In the genomic region with DNA sequence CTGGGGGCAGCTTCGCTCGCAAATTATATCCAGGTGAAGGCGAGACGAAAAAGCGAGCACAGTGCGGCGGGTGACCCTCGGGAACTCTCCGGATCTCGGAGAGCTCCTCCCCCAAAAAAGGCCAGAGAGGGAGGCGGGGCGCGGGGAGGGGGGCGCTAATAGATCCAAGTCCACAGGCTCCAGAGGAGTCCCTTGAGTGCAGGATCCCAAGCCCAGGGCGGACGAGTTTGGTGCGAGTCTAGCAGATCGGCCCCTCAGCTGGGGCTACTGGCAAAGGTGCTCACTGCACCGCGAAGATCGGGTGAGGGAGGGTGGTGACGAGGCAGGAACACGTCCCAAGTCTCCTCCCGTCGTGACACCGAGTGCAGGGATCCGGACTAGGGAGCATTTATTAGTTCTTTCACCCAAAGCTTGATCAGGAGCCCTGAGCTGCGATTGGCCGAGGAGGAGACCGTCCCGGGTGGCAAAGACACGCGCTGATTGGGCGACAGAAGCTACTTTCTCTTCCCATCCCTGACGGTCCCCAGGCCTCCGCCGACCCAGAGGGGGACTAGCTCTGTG, we compare ENCODE assay signal across 9 mouse cellular contexts. TPM values are rescaled to one million over a fixed set of nuclear protein-coding genes. Genes with fewer than 3 reads are reported as not detected.
DNase-seq lines count a peak whose midpoint lies in the region; ATAC-seq and TF ChIP-seq lines count a peak whose summit lies in the region.
"Had no signal": no experiment of that assay in that cellular context is flagged by ENCODE, and none has a peak within 500 bp of the region (broad histone marks: within the 10 kb centered on the region; RNA-seq: fewer than 3 reads in every experiment).

A gene (minus strand): TSS at position 384 of the 561 bp plus-strand sequence.

- peak; percentile 15 to 21 for DNase-seq in adrenal gland, postnatal 36 days
- no peak for DNase-seq in adrenal gland, postnatal 14 days
- peak; percentile 73 for DNase-seq in forebrain, embryonic 11.5 days (ENCODE audit: low spot score)
- no peak for DNase-seq in layer of hippocampus, postnatal 25 days (ENCODE audit: extremely low spot score in 1 of 2, low spot score in 1 of 2)
- no peak for DNase-seq in gastrocnemius, postnatal 25 days

- TF ChIP-seq CTCF in E14TG2a.4 (conservative IDR thresholded peaks at IDR 0.05; ENCODE audit: low read length), result no peak
- no peak for TF ChIP-seq CTCF in intestine, postnatal 0 days (IDR thresholded peaks at IDR 0.05; ENCODE audit: low read depth)

- no peak within 1 kb of the TSS for H3K27ac ChIP-seq in forebrain, embryonic 11.5 days (ENCODE audit: low read depth, low read length)
- H3K27ac ChIP-seq in intestine, postnatal 0 days (ENCODE audit: low read depth, low read length), result no peak within 1 kb of the TSS
- H3K27ac ChIP-seq in neural tube, embryonic 14.5 days (ENCODE audit: low read depth, low read length), result peak within 1 kb of the TSS; percentile 41; the same call in 1 of the 2 replicates

- H3K9me3 ChIP-seq in E14TG2a.4 (ENCODE audit: low read length), result peaks cover 5% of the 10 kb centered on the region; the same call in 1 of the 2 replicates
- H3K9me3 ChIP-seq in forebrain, embryonic 11.5 days (ENCODE audit: control insufficient read depth, low read length), result no peaks in the 10 kb centered on the region
- no peaks in the 10 kb centered on the region for H3K9me3 ChIP-seq in intestine, postnatal 0 days (ENCODE audit: control insufficient read depth)
- no peaks in the 10 kb centered on the region for H3K9me3 ChIP-seq in neural tube, embryonic 14.5 days (ENCODE audit: control insufficient read depth, low read length)

- 0% methylated on average over 37 of the region's 37 CpGs for WGBS in forebrain, embryonic 11.5 days
- WGBS in intestine, postnatal 0 days, result under 1% methylated on average over 37 of the region's 37 CpGs
- WGBS in neural tube, embryonic 14.5 days, result 0% methylated on average over 33 of the region's 37 CpGs

- peaks cover 52% of the 10 kb centered on the region for H3K4me1 ChIP-seq in E14TG2a.4 (replicated peaks; ENCODE audit: low read depth, low read length)
- peaks cover 10% of the 10 kb centered on the region; the same call in 1 of the 2 replicates for H3K4me1 ChIP-seq in forebrain, embryonic 11.5 days (replicated peaks; ENCODE audit: control insufficient read depth, insufficient read depth, low read length)
- H3K4me1 ChIP-seq in intestine, postnatal 0 days (replicated peaks; ENCODE audit: control insufficient read depth, insufficient read depth, low read length), result 0 out of 2 replicates have a peak, but pooled peaks cover 2% of the 10 kb centered on the region
- H3K4me1 ChIP-seq in neural tube, embryonic 14.5 days (ENCODE audit: control insufficient read depth, insufficient read depth, low read length), result 0 out of 2 replicates have a peak, but pooled peaks cover 6% of the 10 kb centered on the region

- peak; percentile 55 for ATAC-seq in forebrain, embryonic 11.5 days (replicated peaks; ENCODE audit: low FRiP score)
- no peak for ATAC-seq in intestine, postnatal 0 days
- ATAC-seq in neural tube, embryonic 14.5 days (ENCODE audit: low read depth), result peak; percentile 68

- H3K4me2 ChIP-seq in forebrain, embryonic 11.5 days (ENCODE audit: low read depth, low read length, severe bottlenecking), result peak within 1 kb of the TSS; percentile 44
- H3K4me2 ChIP-seq in intestine, postnatal 0 days (replicated peaks; ENCODE audit: low read depth), result peak within 1 kb of the TSS; percentile 56
- H3K4me2 ChIP-seq in neural tube, embryonic 14.5 days (ENCODE audit: low read depth, low read length), result peak within 1 kb of the TSS; percentile 49

- peak within 1 kb of the TSS; percentile 71 for H3K4me3 ChIP-seq in E14TG2a.4 (replicated peaks; ENCODE audit: low read length)
- peak within 1 kb of the TSS; percentile 29 for H3K4me3 ChIP-seq in forebrain, embryonic 11.5 days (ENCODE audit: low read depth, low read length)
- peak within 1 kb of the TSS; percentile 32 for H3K4me3 ChIP-seq in intestine, postnatal 0 days (ENCODE audit: low read depth, low read length)
- peak within 1 kb of the TSS; percentile 31 for H3K4me3 ChIP-seq in neural tube, embryonic 14.5 days (ENCODE audit: low read depth, low read length)

- 0 out of 2 replicates have a peak within 1 kb of the TSS, but pooled peaks have one; percentile 27 for H3K9ac ChIP-seq in forebrain, embryonic 11.5 days (ENCODE audit: low read length)
- no peak within 1 kb of the TSS for H3K9ac ChIP-seq in intestine, postnatal 0 days (ENCODE audit: low read depth, low read length)
- peak within 1 kb of the TSS; percentile 29; the same call in 1 of the 2 replicates for H3K9ac ChIP-seq in neural tube, embryonic 14.5 days (replicated peaks; ENCODE audit: low read depth, low read length)

- peaks cover 100% of the 10 kb centered on the region for H3K27me3 ChIP-seq in E14TG2a.4 (ENCODE audit: insufficient read depth, low read length)
- H3K27me3 ChIP-seq in forebrain, embryonic 11.5 days (ENCODE audit: control insufficient read depth, insufficient read depth, low read length), result peaks cover 94% of the 10 kb centered on the region
- peaks cover 94% of the 10 kb centered on the region for H3K27me3 ChIP-seq in intestine, postnatal 0 days (replicated peaks; ENCODE audit: control insufficient read depth, insufficient read depth, low read length)
- H3K27me3 ChIP-seq in neural tube, embryonic 14.5 days (ENCODE audit: control insufficient read depth, insufficient read depth, low read length), result peaks cover 21% of the 10 kb centered on the region

- H3K36me3 ChIP-seq in E14TG2a.4 (ENCODE audit: insufficient read depth, low read length), result no peaks in the 10 kb centered on the region
- H3K36me3 ChIP-seq in forebrain, embryonic 11.5 days (ENCODE audit: control insufficient read depth, insufficient read depth, low read length), result no peaks in the 10 kb centered on the region
- no peaks in the 10 kb centered on the region for H3K36me3 ChIP-seq in intestine, postnatal 0 days (ENCODE audit: control insufficient read depth, insufficient read depth)
- no peaks in the 10 kb centered on the region for H3K36me3 ChIP-seq in neural tube, embryonic 14.5 days (ENCODE audit: control insufficient read depth, insufficient read depth, low read length)

RNA-seq across cellular contexts. Expression of the gene that starts here (rescaled TPM):
- total RNA-seq in adrenal gland, postnatal 36 days (2021), result not detected
- total RNA-seq in adrenal gland, postnatal 14 days (2021), result not detected in 2 replicates
- polyA plus RNA-seq in forebrain, embryonic 11.5 days (2014; fragmentation: Nextera tagmentation; extraction: Ambion mirVana), result 4.4 and 4.7 TPM in 2 replicates
- not detected in 2 replicates for polyA plus RNA-seq in intestine, postnatal 0 days (2015; fragmentation: Nextera tagmentation; extraction: Ambion mirVana)
- polyA plus RNA-seq in neural tube, embryonic 14.5 days (2014; fragmentation: Nextera tagmentation; extraction: Ambion mirVana), result 4.6 and 6.3 TPM in 2 replicates
- not detected for total RNA-seq in layer of hippocampus, postnatal 25 days (2021)
- total RNA-seq in gastrocnemius, postnatal 25 days (2021), result under 1 TPM in 1 of 2 experiments, not detected in 1; 0.08 TPM
- polyA plus RNA-seq: gonadal fat pad, adult 2 months had no signal

Comparison
In these comparisons a context has a peak if more than half of its experiments do, and no peak if none do; other contexts are left out.
1. Peak in DNase-seq in adrenal gland, postnatal 36 days; RNA of the gene not detected or under 1 TPM.